Mouse (Mus musculus) cortical plate, adult 2 months (tissue): ENCODE results near the gene Myof.

ENCODE experiments used
- CTCF ChIP-seq: fragments of 200-500 bp; IDR thresholded peaks from 2 replicates; pipeline ENCODE4 v1.5.1; 2011; ENCODE audit warnings: mild to moderate bottlenecking, control low read depth, low read length; ENCODE audit not compliant: insufficient read depth; ENCODE audit errors: extremely low read depth
- POLR2A ChIP-seq: fragments of 200-500 bp; IDR thresholded peaks from 2 replicates; pipeline ENCODE4 v1.6.1; 2011; ENCODE audit warnings: mild to moderate bottlenecking, low read length, control low read depth; ENCODE audit not compliant: insufficient read depth; ENCODE audit errors: extremely low read depth

DNA sequence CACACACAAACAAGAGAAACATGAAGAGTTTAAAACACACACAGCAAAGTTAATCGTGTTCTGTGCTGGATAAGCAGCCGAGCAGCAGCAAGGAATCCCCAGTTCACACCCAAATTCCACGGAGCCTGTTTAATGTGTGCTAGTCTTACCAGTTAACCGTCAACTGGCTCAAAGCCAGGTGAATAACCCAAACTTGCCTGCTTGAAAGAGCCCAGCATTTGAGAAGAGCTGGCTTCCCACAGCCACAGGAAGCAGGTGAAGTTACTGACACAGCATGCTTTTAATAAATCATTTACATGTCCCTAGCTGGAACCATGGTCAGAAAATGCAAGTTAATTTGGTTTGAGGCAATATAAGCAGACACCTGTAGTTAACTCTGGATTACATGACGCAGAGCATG lies 73.4 kb downstream of the Myof start:
- TF ChIP-seq CTCF (no peak), POLR2A (no peak)
